Mouse (Mus musculus) kidney, adult 9 months (tissue): ENCODE measurements around the gene Akap6.
A peak's percentile ranks its signal among the peaks of the same experiment; 100 is the strongest.

Experiments used
- DNase-seq: peaks from one replicate; pipeline ENCODE4 v3.0.0; 2022

The Akap6 gene

DNA sequence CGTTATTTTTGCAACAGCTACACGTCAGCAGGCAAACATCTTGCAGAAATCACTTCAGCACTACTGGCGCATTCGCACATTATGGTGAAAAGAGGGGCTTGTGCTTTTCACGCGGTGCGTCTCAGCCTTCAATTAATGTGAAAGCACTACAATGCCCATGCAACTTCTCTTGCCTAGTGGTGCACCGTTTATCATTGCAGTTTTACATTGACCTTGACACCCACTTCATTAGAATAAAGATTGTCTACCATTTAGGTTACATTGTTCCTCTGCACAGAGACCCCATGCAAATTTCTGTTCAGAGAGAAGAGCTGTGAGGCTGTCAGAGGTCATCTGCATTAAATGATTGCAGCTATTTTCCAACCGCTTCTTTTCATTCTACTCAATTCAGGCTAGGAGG, 363.8 kb downstream of the Akap6 start:
- DNase-seq = no peak

DNA sequence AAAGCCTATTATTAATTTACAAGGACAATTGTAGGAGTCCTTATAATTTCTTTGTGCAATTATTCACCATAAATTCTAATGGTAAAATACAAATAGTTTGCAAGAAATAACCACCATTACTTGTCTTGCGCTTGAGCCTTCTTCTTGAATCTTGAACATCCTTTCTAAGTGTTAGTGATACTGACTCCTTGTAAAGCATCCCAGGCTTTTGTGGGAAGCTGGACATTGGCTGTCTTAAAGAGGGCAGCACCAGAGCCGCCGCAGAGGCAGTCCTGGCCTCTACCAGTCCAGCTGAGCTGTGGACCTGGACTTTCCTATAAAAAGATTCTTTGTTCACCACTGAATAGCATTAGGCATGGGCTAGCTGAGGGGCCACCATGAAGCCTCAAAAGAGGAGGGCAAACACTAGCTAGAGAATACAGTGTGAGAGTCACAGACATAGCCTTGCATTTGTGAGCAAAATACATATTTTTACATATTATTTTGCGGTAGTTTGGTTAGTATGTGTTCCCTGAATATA, 365.1 kb downstream of the Akap6 start:
- no peak for DNase-seq

DNA sequence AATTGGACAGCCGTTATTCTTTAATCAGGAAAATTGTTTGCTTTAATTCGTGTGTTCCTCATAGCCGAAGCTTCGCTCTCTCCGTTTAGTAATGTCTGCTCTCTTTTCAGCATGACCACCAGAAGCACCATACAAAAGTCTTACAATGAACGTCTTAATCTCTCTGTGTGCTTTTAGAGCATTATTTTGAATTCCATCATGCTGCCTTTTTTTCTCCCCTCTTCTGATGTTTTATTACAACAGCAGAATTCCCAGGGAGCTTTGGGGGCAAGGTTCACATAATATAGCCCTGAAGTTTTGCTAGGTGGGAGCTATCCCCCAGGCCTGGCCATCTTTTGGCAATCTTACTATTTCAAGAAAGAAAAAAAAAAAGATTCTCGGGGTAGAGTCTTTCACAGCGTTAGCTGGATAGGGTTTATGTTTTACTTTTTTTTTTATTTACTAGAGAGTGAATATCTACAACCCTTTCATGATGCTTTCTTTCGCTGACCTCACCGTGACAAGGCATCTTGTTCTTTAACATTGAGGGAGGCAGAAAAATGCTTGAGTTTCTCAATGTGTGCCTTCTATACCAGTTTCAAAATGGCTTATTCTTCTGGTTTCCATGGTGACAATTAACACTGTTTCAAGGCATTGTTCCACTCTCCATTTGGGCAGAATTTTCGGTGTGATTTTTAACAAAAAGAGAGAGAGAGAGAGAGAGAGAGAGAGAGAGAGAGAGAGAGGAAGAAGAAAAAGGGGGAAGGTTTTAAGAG, 366.0 kb downstream of the Akap6 start:
- no peak for DNase-seq

GRCm38 (mm10) chr12:53066321-53066720, 367.1 kb downstream of the Akap6 start:
- no peak for DNase-seq

DNA sequence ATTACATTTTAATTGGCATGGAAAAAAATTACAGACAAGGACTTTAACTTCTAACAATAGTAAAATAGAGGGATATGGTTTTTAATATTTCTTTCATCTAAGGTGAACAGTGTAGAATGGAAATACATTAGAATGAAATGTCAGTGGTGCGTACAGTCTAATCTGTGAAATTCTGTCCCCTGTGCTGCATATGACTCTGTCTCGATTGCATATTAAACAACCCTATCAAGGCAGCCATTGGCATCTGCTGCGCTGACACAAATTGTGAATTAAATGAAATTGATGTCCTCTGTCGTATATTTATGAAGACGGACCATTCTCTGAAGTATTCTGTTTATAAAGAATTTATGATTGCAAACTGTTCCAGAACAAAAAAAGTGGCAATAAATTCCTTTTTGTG, 371.7 kb downstream of the Akap6 start:
- DNase-seq = no peak

DNA sequence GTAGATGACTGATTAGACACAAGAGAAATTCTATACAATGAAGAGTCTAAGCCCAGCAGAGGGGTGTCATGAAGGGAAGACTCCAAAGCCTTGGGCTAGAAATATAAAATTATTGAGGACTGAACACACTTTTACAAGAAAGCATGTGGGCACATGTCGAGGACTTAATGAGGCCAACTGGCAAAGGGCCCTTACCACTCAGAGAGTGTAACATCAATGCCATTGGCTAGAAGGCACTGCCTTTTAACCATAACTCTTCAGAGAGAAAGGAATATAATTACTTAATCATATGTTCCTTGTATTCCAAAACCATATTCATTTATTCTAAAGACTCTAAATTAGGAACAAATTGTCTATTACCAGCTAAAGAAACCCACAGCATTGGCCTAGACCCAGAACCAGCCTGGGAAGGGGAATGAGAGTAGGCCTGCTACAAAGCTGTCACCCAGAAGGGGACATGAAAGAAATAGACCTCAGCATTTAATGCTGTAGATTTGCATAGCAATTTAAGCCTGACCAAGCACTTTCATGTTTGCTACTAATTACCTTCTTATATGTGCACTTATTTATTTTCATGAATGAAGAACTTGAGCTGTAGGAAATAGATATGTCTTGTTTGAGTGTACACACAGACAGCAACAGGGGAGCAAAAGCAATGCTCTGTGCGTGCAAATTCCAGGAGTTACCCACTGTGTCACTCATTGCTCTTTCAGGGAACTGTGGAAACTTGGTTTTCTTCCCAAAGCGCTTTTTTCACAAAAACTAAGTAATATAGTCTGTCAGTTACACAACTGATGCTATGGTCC, 377.6 kb downstream of the Akap6 start:
- no peak for DNase-seq

DNA sequence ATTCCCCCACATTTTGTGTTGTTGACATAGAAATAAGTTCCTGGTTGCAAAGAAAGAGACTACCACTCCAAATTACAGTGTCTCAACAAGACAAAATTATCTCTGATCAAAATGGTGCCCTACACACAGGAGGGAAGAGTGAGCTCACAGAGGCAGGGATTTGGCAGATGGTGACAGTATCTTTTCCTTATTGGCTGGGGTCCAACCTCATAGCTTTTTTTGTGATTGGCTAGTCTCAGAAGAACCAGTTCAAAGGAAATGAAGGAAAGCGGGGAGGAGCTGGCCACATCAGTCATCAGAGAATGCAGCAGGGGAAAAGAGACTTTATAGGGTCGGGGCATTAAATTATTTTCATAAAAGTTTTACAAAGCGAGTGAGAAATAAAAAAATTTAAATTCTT, 386.6 kb downstream of the Akap6 start:
- no peak for DNase-seq

DNA sequence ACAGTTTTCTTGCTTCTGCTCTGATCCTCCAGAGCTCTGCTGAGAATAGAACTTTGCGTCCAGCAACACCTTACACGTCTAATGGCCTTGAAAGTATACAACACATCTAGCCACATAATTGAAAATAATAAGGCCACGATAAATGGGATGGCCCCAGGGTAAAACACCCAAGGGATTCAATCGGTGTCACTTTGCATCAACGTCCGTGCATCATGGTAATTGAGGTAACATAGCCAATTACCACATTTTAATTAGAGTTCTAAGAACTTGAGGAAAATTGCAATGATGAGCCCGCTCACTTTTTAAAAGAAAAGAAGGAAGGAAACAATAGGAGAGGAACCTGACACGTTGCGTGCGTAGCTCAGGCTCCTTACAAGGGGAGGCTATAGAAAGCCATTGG, 413.1 kb downstream of the Akap6 start:
- no peak for DNase-seq

DNA sequence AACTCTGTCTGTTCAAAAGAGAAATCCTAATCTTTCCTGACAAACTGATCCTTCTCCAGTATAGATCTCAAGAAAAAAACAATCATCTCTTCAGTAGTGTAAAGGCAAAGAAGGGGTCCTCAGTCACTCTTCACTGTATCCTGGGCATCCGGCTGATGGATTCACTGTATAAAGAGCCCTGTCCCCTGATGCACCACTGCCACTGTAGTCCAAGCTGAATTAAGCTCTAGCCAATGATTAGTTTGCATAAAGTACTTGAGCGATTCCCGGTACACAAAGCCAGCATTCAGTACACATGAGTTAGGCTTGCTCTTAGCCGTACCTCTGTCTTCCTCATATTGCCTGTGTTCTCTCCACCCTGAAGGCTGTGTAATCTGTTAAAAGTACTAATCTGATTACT, 420.2 kb downstream of the Akap6 start:
- no peak for DNase-seq

DNA sequence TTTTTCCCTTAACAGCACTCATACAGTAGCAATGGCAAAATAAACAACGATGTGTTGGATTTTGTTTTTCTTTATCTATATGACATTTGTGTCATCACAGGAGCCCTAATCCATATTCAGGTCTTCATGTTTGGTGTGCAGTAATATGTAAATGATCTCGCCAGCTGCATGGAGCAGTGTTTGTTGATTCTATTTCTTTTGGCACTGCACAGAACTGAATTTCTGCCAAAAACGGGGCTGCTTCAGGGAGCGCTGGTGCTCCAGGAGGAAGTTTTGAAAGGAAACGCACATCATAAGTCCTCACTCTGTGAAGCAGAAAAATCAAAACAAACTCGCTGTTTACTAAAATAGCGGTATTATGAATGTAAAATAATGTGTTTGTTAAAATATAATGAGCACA, 424.9 kb downstream of the Akap6 start:
- peak; percentile 45 for DNase-seq

GRCm38 (mm10) chr12:53124696-53125095, 425.5 kb downstream of the Akap6 start:
- DNase-seq = no peak

DNA sequence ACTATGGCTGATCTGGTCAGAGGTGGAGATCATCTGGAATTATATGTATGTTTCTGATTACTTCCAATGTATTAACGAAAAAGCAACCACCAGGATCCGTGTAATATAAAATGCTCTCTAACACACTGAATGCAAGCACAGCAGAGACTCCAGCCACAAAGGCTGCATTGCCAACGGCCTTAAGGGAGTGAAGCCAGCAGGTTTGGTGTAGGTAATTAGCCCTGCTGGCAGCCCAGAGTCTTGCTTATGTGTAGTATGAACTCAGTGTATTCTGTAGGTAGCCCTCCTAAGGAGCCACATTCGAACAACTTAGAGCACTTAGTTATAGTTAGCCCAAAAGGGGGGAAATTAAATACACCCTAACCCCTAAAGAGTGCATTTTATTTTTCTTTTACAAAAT, 426.1 kb downstream of the Akap6 start:
- no peak for DNase-seq

DNA sequence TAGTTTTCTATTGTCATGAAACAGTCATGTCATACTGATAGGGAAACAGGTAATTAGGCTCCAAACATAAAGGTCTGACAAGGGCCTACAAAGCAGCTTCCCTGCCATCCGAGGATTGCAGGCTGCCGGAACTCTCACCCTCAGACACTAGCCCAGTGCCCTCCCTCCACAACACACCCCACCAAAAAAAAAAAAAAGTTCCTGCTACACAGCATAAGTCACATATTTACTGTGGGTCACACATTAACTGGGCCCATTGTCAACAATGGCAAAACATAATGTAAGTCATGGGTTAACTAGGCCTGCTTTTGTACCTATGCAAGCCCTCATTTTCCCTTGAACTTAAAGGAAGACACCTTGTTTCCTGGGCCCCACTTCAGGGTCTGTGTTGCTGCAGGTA, 435.0 kb downstream of the Akap6 start:
- no peak for DNase-seq

GRCm38 (mm10) chr12:53137331-53137730, 438.1 kb downstream of the Akap6 start:
- DNase-seq = no peak

DNA sequence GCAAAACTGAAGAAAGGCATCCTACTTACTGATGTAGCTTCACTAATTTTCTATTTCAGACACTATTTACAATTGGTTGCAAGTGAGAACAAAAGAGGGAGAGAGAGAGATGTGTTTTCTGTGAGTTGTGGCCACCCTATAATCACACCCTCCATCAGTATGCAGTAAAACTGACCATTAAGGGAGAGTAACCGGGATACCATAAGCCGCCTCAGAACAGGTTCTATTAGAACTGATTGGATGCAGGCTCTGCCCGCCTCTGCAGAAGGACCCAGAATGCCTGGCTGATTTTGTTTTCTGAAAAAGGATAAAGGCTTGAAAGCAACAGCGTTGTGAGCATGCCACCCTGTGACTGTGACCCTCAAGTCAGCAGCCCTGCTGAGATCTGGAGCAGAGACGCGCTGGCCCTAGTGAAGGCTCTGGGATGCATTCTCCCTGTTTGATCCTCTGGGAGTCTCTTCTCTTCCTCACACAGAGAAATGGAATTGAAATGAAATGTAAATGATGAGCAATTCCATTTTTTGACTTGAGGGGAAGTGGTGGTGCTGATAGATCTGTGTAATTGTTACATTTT, 445.0 kb downstream of the Akap6 start:
- no peak for DNase-seq

DNA sequence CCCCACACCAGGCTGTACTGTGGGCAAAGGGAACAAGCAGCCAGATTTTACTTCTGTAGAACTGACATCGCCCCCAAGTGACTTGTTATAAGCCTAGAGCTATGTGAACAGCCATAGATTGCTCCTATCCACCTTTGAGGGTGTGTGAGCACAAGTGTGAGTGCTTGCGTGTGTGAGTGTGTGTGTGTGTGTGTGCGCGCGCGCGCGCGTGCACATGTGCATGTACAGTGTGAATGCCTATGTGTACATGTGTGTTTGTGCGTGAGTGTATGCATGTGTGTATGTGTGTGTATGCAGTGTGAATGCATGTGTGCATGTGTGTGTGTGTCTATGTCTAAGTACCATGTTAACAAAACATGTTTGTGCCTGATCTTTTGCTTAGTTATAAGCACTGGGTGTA, 445.6 kb downstream of the Akap6 start:
- no peak for DNase-seq

GRCm38 (mm10) chr12:53145516-53145915, 446.3 kb downstream of the Akap6 start:
- no peak for DNase-seq

DNA sequence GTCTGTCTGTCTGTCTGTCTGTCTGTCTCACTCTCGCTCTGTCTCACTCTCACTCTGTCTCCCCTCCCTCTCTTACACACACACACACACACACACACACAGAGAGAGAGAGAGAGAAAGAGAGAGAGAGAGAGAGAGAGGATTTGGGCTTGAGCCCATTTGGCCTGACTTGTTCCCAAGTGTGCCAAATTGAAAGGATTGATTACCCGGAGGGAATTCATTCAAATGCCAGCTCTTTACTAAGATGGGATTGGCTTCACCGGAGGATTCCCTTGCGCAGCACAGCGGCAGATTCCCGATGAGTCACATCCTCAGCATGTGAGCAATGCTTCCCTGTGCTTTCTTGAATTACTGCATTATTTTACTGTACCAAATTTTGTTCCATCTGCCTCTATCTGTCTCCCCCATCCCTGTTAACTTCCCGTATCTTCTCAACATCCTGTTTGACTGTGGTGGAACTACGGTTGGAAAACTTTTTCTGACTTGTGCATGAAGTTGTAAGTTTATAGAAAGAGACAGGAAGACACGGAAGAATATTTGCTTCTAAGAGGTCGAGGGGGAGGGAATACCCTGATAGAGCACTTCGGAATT, 447.4 kb downstream of the Akap6 start:
- DNase-seq = no peak

GRCm38 (mm10) chr12:53147696-53148095, 448.5 kb downstream of the Akap6 start:
- no peak for DNase-seq

GRCm38 (mm10) chr12:53168189-53169003, 469.2 kb downstream of the Akap6 start:
- DNase-seq = no peak

GRCm38 (mm10) chr12:53191435-53191834, 492.3 kb downstream of the Akap6 start:
- no peak for DNase-seq

DNA sequence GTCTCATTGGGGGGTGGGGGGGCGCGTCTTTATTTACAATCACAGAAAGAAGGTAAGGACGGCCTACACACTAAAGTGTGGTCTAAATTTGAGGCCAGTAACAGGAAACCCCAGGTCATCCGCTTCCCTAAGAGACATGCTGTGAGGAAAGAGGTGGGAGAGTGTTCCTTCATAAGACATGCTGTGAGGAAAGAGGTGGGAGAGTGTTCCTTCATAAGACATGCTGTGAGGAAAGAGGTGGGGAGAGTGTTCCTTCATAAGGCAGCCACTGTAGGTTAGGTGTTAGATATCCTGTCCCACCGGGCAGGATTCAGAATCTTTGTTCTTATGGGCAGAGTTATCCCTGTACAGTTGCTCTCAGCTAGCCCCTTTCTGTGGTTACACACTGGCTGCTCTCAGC, 494.5 kb downstream of the Akap6 start:
- DNase-seq = no peak
